ENCODE assay signal across 14 mouse cellular contexts in the genomic region with DNA sequence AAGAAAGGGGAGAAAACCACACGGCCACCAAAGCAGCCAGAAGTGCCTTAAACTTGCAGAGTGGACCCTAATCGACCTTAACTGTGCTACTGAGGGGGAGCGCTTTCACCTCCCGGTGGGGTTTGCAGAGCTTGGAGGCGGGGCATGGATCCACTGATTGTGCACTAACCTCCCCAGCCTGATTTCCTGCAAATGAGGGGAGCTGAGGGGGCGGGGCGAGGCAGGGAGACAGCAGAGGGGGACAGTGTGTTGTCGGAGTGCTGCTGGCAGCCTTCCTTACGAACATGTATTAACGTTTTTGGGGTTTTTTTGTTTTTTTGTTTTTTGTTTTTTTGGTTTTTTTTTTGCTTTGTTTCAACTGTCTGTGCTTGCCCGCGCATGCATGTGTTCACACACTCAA. TPM values are rescaled to one million over a fixed set of nuclear protein-coding genes. Genes with fewer than 3 reads are reported as not detected.
DNase-seq lines count a peak whose midpoint lies in the region; ATAC-seq and TF ChIP-seq lines count a peak whose summit lies in the region.
"Had no signal": no experiment of that assay in that cellular context is flagged by ENCODE, and none has a peak within 500 bp of the region (broad histone marks: within the 10 kb centered on the region; RNA-seq: fewer than 3 reads in every experiment).

No protein-coding gene starts in this region.

- no peak overlapping the region for H3K4me3 ChIP-seq in heart, embryonic 13.5 days
- no peak overlapping the region for H3K4me3 ChIP-seq in lung, postnatal 0 days (ENCODE audit: low read depth, low read length)
- H3K4me3 ChIP-seq: embryonic facial prominence, embryonic 10.5 days; hindbrain, embryonic 15.5 days; midbrain, embryonic 12.5 days; stomach, embryonic 15.5 days had no signal

- H3K27ac ChIP-seq in heart, embryonic 13.5 days (replicated peaks) = no peak overlapping the region
- no peak overlapping the region for H3K27ac ChIP-seq in lung, postnatal 0 days (ENCODE audit: low read length)
- H3K27ac ChIP-seq: embryonic facial prominence, embryonic 10.5 days; hindbrain, embryonic 15.5 days; midbrain, embryonic 12.5 days; stomach, embryonic 15.5 days had no signal

- H3K4me2 ChIP-seq in heart, embryonic 13.5 days = peak overlapping the region; percentile 43
- H3K4me2 ChIP-seq in lung, postnatal 0 days (replicated peaks; ENCODE audit: low read depth, low read length) = no peak overlapping the region
- H3K4me2 ChIP-seq: hindbrain, embryonic 15.5 days; lung, embryonic 14.5 days; midbrain, embryonic 12.5 days; stomach, embryonic 15.5 days had no signal

- H3K9ac ChIP-seq in heart, embryonic 13.5 days = 0 out of 2 replicates have a peak overlapping the region, but pooled peaks have one; percentile 24
- no peak overlapping the region for H3K9ac ChIP-seq in lung, postnatal 0 days (replicated peaks; ENCODE audit: low read depth)
- H3K9ac ChIP-seq: hindbrain, embryonic 15.5 days; lung, embryonic 14.5 days; midbrain, embryonic 12.5 days; stomach, embryonic 15.5 days had no signal

- no peak for TF ChIP-seq EP300 in lung, postnatal 0 days (IDR thresholded peaks at IDR 0.05)

- intact Hi-C loops in heart, postnatal 36 days (cut with DNase I) = no loop called here

- no peak for DNase-seq in heart, postnatal 36 days
- DNase-seq in lung, postnatal 10 days = peak; percentile 17
- no peak for DNase-seq in lung, postnatal 0 days (ENCODE audit: low spot score)
- DNase-seq in thymus, postnatal 36 days = peak; percentile 64 to 73
- no peak for DNase-seq in adrenal gland, postnatal 4 days (ENCODE audit: low spot score in 2 of 2)
- no peak for DNase-seq in adrenal gland, adult 2 months
- DNase-seq: cerebellum, postnatal 10 days; lung, embryonic 14.5 days had no signal

- no peaks in the 10 kb centered on the region for H3K27me3 ChIP-seq in heart, embryonic 13.5 days (replicated peaks)
- no peaks in the 10 kb centered on the region for H3K27me3 ChIP-seq in lung, postnatal 0 days (replicated peaks; ENCODE audit: insufficient read depth, low read length)
- H3K27me3 ChIP-seq: hindbrain, embryonic 15.5 days; midbrain, embryonic 12.5 days; stomach, embryonic 15.5 days had no signal

- ATAC-seq in heart, embryonic 13.5 days (ENCODE audit: extremely low read depth, insufficient number of reproducible peaks, low FRiP score, low TSS enrichment) = peak; percentile 32; the same call in 1 of the 2 replicates
- no peak for ATAC-seq in lung, postnatal 0 days
- peak; percentile 60 for ATAC-seq in megakaryocyte-erythroid progenitor cell, adult 5-6 weeks (replicated peaks; ENCODE audit: low FRiP score, low TSS enrichment, poor library complexity, severe bottlenecking)

- 58% methylated on average over 12 of the region's 12 CpGs for WGBS in heart, embryonic 13.5 days
- 64% methylated on average over 12 of the region's 12 CpGs for WGBS in lung, postnatal 0 days

- peaks cover 67% of the 10 kb centered on the region for H3K36me3 ChIP-seq in heart, embryonic 13.5 days
- peaks cover 35% of the 10 kb centered on the region for H3K36me3 ChIP-seq in lung, postnatal 0 days (ENCODE audit: insufficient read depth, low read length)

- TF ChIP-seq CTCF in lung, postnatal 0 days (IDR thresholded peaks at IDR 0.05) = no peak

- H3K9me3 ChIP-seq in heart, embryonic 13.5 days = peaks cover 14% of the 10 kb centered on the region
- no peaks in the 10 kb centered on the region for H3K9me3 ChIP-seq in lung, postnatal 0 days (ENCODE audit: low read length)
- H3K9me3 ChIP-seq: stomach, embryonic 15.5 days had no signal

- H3K4me1 ChIP-seq in heart, embryonic 13.5 days = peaks cover 15% of the 10 kb centered on the region
- H3K4me1 ChIP-seq in lung, postnatal 0 days (ENCODE audit: insufficient read depth, low read depth, low read length) = no peaks in the 10 kb centered on the region
- H3K4me1 ChIP-seq: embryonic facial prominence, embryonic 10.5 days; hindbrain, embryonic 15.5 days; midbrain, embryonic 12.5 days; stomach, embryonic 15.5 days had no signal

RNA-seq across cellular contexts. Expression of a gene that starts 30.5 kb away (rescaled TPM):
- 57.3 and 62.7 TPM in 2 replicates for polyA plus RNA-seq in heart, embryonic 13.5 days (2015; fragmentation: Nextera tagmentation; extraction: Ambion mirVana)
- total RNA-seq in heart, postnatal 36 days (2021) = 100 to 1,000 TPM; 319 to 364 TPM
- 36.2 and 36.8 TPM in 2 replicates for polyA plus RNA-seq in lung, postnatal 0 days (2015; fragmentation: Nextera tagmentation; extraction: Ambion mirVana)
- 9.7 and 12.3 TPM in 2 replicates for total RNA-seq in megakaryocyte-erythroid progenitor cell, adult 5-6 weeks (2014; fragmentation: Nextera tagmentation)
- 20.6 and 58.2 TPM in 2 replicates for total RNA-seq in megakaryocyte-erythroid progenitor cell, adult 5-6 weeks (2017)
- 10 to 100 TPM; 33.5 to 40.0 TPM for total RNA-seq in adrenal gland, postnatal 4 days (2021)
- 10 to 100 TPM; 31.1 to 40.7 TPM for total RNA-seq in adrenal gland, adult 2 months (2021)
- 8.9 and 16.4 TPM in 2 replicates for polyA plus RNA-seq in adrenal gland, adult 2 months (2012; rRNA removed)

Comparison
In these comparisons a context has a peak if more than half of its experiments do, and no peak if none do; other contexts are left out.
1. DNase-seq: peak in lung, postnatal 10 days (single experiment) and thymus, postnatal 36 days (2 of 2); none in heart, postnatal 36 days (0 of 2), lung, postnatal 0 days (single experiment), adrenal gland, postnatal 4 days (0 of 2) and adrenal gland, adult 2 months (single experiment).
2. RNA of a gene that starts 30.5 kb away (total RNA-seq): 319 to 364 TPM in heart, postnatal 36 days; 31.1 to 40.7 TPM in adrenal gland, adult 2 months, 33.5 to 40.0 TPM in adrenal gland, postnatal 4 days and 9.7 to 58.2 TPM in megakaryocyte-erythroid progenitor cell, adult 5-6 weeks; every median in the first group is over 4 times any median in the second.